Mouse (Mus musculus): ENCODE measurements around the gene Amt. TPM values are rescaled to one million over a fixed set of nuclear protein-coding genes. Genes with fewer than 3 reads are reported as not detected.

Amt gene
- polyA plus RNA-seq, 1 experiment from 2014 or later = 13.5 TPM

DNA sequence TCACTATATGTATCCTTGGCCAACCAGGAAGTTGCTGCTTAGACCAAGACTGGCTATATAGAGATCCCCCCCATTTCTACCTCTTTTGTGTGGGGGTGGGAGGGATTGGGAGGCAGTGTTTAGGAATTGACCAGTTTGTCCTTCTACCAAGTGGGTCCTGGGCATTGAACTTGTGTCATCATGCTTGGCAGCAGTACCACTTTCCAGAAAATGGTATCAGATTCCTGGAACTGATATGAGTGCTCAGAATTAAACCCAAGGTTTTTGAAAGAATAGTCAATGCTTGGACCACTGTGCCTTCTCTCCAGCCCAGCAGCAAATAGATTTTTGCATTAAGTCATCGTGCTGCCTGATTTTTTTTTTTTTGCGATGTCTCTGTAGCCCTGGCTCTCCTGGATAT, 29.2 kb downstream of the Amt start:
- no peak for DNase-seq
- Histone ChIP-seq H3K4me2 (ENCODE audit: low read depth, low read length) (no peak overlapping the region), H3K27ac (ENCODE audit: low read depth) (no peak overlapping the region), H3K4me3 (ENCODE audit: low read depth, low read length) (no peak overlapping the region), H3K9me3 (ENCODE audit: low read length) (no peaks in the 10 kb centered on the region), H3K4me1 (ENCODE audit: insufficient read depth) (peaks cover 7% of the 10 kb centered on the region), H3K27me3 (ENCODE audit: insufficient read depth, low read length) (no peaks in the 10 kb centered on the region), H3K9ac (replicated peaks) (no peak overlapping the region), H3K36me3 (replicated peaks; ENCODE audit: insufficient read depth, low read length) (peaks cover 52% of the 10 kb centered on the region)
- TF ChIP-seq EP300 (IDR thresholded peaks at IDR 0.05; ENCODE audit: low read depth) (no peak), CTCF (IDR thresholded peaks at IDR 0.05; ENCODE audit: low read depth) (no peak)
- ATAC-seq = no peak
- 93% methylated on average over 2 of the region's 2 CpGs for WGBS (ENCODE audit: insufficient replicate concordance)

GRCm38 (mm10) chr9:108337848-108338550, 41.3 kb downstream of the Amt start:
- DNase-seq (no peak), ATAC-seq (no peak)
- H3K36me3 ChIP-seq (replicated peaks; ENCODE audit: insufficient read depth, low read length) = peaks cover 46% of the 10 kb centered on the region
- no peaks in the 10 kb centered on the region for H3K27me3 ChIP-seq (ENCODE audit: insufficient read depth, low read length)
- H3K4me2 ChIP-seq (ENCODE audit: low read depth, low read length) = peak overlapping the region; percentile 87
- peak overlapping the region; percentile 100 for H3K27ac ChIP-seq (ENCODE audit: low read depth)
- H3K4me3 ChIP-seq (ENCODE audit: low read depth, low read length) = peak overlapping the region; percentile 93
- WGBS (ENCODE audit: insufficient replicate concordance) = 53% methylated on average over 10 of the region's 10 CpGs
- H3K4me1 ChIP-seq (ENCODE audit: insufficient read depth) = peaks cover 39% of the 10 kb centered on the region
- no peaks in the 10 kb centered on the region for H3K9me3 ChIP-seq (ENCODE audit: low read length)
- peak overlapping the region; percentile 99 for H3K9ac ChIP-seq (replicated peaks)
- TF ChIP-seq EP300 (IDR thresholded peaks at IDR 0.05; ENCODE audit: low read depth) (no peak), CTCF (IDR thresholded peaks at IDR 0.05; ENCODE audit: low read depth) (no peak)

DNA sequence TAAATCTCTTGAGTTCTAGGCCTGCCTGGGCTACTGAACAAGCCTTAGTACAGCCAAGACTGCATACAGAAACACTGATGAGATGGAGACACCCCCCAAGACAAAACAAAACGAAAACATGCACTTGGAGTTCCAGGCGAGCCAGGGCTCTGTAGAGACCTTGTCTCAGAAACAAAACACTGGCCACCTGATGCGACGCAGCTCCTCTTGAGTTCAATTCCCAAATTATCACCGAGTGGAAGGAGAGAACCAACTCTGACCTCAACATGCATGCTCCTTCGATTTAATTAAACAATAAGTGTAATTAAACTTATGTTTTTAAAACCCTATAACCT, 41.9 kb downstream of the Amt start:
- TF ChIP-seq CTCF (IDR thresholded peaks at IDR 0.05; ENCODE audit: low read depth) (no peak), EP300 (IDR thresholded peaks at IDR 0.05; ENCODE audit: low read depth) (no peak)
- Histone ChIP-seq H3K4me1 (ENCODE audit: insufficient read depth) (peaks cover 45% of the 10 kb centered on the region), H3K9ac (replicated peaks) (peak overlapping the region; percentile 99), H3K4me3 (ENCODE audit: low read depth, low read length) (peak overlapping the region; percentile 93), H3K36me3 (replicated peaks; ENCODE audit: insufficient read depth, low read length) (peaks cover 42% of the 10 kb centered on the region), H3K27me3 (ENCODE audit: insufficient read depth, low read length) (no peaks in the 10 kb centered on the region), H3K4me2 (ENCODE audit: low read depth, low read length) (peak overlapping the region; percentile 87), H3K9me3 (ENCODE audit: low read length) (no peaks in the 10 kb centered on the region), H3K27ac (ENCODE audit: low read depth) (peak overlapping the region; percentile 100)
- WGBS (ENCODE audit: insufficient replicate concordance) = 19% methylated on average over 6 of the region's 6 CpGs
- peak; percentile 25 for DNase-seq
- no peak for ATAC-seq

- under 1% methylated on average over 49 of the region's 49 CpGs for WGBS (ENCODE audit: insufficient replicate concordance)
- H3K4me2 ChIP-seq (ENCODE audit: low read depth, low read length) = peak within 1 kb of the TSS; percentile 87
- H3K9ac ChIP-seq (replicated peaks) = peak within 1 kb of the TSS; percentile 99
- H3K27me3 ChIP-seq (ENCODE audit: insufficient read depth, low read length) = no peaks in the 10 kb centered on the region
- peak; percentile 88 for TF ChIP-seq EP300 (IDR thresholded peaks at IDR 0.05; ENCODE audit: low read depth)
- no peak for TF ChIP-seq CTCF (IDR thresholded peaks at IDR 0.05; ENCODE audit: low read depth)
- peak within 1 kb of the TSS; percentile 93 for H3K4me3 ChIP-seq (ENCODE audit: low read depth, low read length)
- peaks cover 38% of the 10 kb centered on the region for H3K36me3 ChIP-seq (replicated peaks; ENCODE audit: insufficient read depth, low read length)
- ATAC-seq = peak; percentile 83
- H3K27ac ChIP-seq (ENCODE audit: low read depth) = peak within 1 kb of the TSS; percentile 100
- no peaks in the 10 kb centered on the region for H3K9me3 ChIP-seq (ENCODE audit: low read length)
- peaks cover 49% of the 10 kb centered on the region for H3K4me1 ChIP-seq (ENCODE audit: insufficient read depth)
- peak; percentile 95 for DNase-seq
These were observed 42.5 kb downstream of the Amt start, which contains the start of gene Gpx1 for GRCm38 (mm10) chr9:108338886-108339781. Gene Gpx1 (plus strand): TSS chr9:108338903.

DNA sequence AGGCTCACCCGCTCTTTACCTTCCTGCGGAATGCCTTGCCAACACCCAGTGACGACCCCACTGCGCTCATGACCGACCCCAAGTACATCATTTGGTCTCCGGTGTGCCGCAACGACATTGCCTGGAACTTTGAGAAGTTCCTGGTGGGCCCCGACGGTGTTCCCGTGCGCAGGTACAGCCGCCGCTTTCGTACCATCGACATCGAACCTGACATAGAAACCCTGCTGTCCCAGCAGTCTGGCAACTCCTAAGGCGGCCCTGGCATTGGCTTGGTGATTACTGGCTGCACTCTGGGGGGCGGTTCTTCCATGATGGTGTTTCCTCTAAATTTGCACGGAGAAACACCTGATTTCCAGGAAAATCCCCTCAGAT, 43.2 kb downstream of the Amt start:
- Histone ChIP-seq H3K4me1 (ENCODE audit: insufficient read depth) (peaks cover 55% of the 10 kb centered on the region), H3K27ac (ENCODE audit: low read depth) (peak overlapping the region; percentile 100), H3K27me3 (ENCODE audit: insufficient read depth, low read length) (no peaks in the 10 kb centered on the region), H3K4me2 (ENCODE audit: low read depth, low read length) (peak overlapping the region; percentile 87), H3K9me3 (ENCODE audit: low read length) (no peaks in the 10 kb centered on the region), H3K9ac (replicated peaks) (peak overlapping the region; percentile 99), H3K36me3 (replicated peaks; ENCODE audit: insufficient read depth, low read length) (peaks cover 30% of the 10 kb centered on the region), H3K4me3 (ENCODE audit: low read depth, low read length) (peak overlapping the region; percentile 93)
- ATAC-seq (no peak), DNase-seq (peak; percentile 57)
- TF ChIP-seq EP300 (IDR thresholded peaks at IDR 0.05; ENCODE audit: low read depth) (no peak), CTCF (IDR thresholded peaks at IDR 0.05; ENCODE audit: low read depth) (no peak)
- 2% methylated on average over 20 of the region's 20 CpGs for WGBS (ENCODE audit: insufficient replicate concordance)
